Mouse (Mus musculus): ENCODE measurements at regions not wholly inside any gene's neighbourhood (a gene's known extent, or its start where the extent isn't known, plus 50 kb on each side); places are given as distances from the start of the nearest gene placed in this dataset.

DNA sequence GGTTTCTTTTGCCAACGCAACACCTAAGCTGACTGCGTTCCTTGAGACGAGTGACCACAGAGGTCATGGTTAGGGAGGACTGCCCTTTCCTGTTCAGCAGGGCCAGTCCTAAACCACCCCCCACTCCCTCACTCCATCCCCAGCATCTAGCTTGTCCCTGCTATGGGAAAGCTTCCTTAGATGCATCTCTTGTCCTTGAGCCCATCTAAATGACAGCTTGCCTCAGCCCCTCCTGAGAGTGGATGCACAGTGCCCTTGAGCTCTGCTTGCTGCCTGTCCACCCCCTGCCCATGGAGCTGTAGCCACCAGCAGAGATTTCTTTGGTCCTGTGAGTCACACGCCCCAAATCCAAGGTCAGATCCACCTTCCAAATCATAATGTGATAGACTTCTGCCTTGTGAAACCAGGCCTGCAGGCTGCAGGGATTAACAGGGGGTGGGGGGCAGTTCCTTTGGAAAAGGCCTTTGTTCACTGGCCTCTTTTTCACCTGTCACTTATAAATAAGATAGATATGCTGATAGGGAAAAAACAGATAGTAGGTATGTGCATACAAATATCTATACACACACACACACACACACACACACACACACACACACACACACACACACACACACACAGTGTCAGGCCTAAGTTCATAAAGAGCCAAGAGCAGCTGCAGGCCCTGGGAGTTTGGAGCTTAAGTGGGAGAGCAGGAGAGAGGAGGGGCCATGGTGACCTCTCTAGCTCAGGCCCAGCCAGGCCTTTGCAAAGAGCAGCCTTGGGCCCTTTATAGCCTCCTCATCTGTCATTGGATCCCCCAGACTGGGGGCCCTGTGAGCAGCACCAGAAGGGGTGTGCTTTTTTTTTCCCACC, 56.4 kb upstream of the Adra2c start:
- no peak for DNase-seq

DNA sequence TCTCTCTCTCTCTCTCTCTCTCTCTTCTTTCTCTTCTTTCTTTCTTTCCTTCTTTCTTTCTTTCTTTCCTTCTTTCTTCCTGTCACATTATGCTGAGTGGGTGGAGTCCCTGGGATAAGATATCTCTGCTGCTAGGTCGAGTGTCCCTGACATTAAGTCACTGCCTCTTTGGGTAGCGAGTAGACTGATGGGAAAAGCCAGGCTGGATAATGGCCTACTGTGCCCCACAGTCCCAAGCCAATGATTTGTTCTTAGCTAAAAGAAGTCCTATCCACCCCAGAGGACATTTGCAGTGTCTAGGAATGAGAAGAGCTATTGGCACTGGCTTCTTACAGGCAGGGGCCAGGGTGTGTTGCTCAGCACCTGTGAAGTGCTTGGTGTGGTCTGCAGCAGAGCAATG, 61.8 kb upstream of the Adra2c start:
- DNase-seq: no peak

DNA sequence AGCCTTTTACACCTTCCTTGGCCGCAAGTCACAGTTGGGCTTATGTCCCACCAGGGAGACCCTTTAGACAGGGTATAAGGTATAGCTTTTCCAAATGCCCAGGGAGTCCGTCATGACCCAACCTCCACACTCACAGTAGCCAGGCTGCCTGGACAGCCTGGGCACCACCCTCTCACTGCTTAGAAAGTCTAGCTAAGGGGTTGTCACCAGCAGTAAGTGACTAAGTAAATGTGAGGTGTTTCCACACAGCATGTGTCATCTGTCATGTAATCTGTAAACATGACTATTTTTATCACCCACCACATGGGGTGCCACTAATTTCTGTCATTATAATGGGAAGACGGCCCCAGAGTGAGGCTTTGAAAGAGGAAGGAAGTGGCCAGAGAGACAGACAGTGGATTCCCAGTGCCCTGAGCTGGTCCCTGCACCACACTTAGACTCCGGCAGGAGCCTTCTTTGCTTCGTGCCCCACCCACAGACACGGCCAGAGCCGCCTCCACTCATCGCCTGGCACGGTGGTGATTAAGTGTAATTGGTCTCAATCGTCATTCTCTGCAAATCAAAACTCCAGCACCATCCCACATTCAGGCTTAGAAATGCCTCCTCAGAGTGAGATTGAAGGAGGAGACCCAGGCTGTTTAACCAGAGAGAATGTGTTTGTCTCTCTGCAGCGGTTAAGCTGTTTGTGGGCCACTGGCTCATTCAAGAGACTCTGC, 62.5 kb upstream of the Adra2c start:
- DNase-seq: no peak

DNA sequence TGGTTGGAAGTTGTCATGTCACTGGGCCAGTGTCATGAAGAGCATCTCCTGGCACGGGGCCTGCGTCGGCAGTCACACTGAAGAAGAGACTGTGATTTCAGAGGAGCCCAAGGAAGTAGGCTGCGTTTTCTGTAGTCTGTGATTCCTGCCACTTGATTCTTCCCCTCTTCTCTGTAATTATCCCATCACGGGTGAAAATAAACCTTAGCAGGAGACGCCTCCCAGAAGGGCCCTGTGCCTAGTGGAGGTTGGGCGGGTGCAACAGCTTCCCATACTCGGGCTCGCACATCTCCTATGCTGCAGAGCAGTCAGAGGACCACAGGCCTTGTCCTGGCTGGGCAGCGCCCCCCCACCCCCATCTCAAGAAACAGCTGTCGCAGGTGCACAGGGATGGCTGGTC, 63.1 kb upstream of the Adra2c start:
- DNase-seq: no peak

DNA sequence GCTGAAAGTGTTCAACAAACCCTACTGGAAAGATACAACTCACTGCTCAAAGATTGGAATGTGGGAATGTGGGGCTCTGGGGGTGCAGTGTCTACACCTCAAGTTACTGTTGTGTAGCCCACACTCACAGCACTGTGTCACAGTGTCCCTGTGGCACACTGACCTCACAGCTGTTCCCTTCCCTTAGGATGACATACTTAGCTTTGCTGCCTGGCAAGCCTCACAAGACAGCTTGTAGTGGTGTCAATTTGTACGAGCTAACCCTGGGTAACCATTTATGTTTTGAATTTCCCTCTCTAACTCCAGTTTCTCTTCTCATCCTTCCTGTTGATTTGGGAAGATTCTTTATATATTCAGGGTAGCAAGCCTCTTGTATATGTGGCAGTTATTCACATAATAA, 68.8 kb upstream of the Adra2c start:
- no peak for DNase-seq

DNA sequence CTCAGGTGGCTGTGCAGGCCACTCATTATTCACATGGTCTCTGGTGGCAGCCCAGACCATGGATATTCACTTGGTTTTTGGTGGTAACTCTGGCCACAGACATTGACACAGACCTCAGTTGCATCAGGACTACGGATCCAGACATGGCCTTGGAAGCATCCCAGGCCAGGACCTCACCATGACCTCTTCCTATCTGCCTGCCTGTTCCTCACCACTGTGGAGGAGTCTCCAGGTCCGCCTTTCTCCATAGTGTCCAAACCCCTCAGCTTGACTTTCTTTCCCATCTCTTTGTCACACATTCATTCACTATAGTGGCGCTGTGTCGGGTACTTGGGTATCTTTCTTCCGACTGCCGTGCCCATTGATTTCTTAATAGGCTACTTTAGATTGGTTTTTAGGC, 74.1 kb upstream of the Adra2c start:
- DNase-seq: no peak

DNA sequence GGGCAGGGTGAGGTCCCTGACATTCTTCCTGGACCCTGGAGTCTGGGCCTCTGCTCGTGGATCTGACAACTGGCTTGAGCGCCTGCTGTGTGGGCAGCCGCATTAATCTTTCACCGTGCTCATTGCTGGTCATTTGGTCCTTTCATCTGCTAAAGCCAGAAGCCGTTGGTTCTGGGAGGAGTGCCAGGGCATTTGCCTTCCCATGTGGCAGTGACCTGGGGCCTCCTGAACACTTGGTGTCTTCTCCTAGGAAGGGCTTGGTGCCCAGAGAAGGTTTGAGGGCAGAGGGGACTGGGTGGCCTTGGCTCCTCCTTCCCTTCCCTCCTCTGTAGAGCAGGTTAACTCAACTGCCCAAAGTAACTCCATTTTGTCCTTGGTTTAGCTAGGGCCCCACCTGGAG, 79.7 kb upstream of the Adra2c start:
- DNase-seq: no peak

DNA sequence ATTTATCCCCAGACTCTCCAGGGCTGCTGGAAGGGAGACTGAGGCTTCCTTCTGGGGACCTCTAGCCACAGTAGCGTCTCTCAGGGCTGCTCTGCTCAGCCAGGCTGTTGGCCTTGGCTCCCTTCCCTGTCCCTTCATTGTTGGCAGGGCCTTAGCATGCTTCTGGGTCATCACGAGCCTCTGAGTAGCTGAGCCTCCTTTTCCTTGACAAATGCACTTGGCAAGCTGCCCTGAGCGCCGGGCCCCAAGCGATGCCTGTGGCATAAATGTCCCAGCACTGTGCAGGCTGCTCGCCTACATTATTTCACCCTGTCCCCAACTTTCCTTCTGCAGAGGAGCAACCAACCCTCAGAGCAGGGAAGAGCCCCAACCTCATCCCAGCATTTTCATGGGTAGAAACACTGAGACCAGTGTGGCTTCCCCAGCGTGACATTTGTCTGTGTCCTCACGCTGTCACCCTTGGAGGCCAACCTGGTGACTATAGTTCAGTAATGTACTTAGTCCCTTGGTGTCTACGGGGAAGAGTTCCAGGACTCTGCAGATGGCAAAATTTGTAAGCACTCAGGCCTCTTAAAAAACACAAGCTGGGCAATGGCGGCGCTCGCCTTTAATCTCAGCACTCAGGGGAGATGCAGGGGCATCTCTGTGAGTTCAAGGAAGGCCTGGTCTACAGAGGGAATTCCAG, 83.7 kb upstream of the Lrpap1 start:
- DNase-seq: peak; percentile 50 to 64

DNA sequence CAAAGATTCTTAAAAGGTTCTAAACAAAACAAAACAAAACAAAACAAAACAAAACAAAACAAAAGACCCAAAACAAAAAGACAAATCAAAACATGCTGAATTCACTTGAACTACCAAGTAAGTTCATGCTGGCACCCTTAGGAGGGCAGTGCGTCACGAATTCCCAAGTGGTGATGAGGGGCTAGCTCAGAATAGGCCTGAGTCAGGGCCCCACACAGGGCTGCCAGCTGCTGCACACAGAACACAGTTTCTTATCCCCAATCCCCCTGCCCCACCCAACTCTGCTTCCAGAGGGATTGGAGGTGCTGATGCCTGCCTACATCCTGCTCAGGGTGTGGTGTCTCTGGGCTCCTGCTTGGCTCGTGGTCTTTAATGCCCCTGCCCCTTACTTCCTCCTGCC, 80.3 kb upstream of the Lrpap1 start:
- DNase-seq: no peak

DNA sequence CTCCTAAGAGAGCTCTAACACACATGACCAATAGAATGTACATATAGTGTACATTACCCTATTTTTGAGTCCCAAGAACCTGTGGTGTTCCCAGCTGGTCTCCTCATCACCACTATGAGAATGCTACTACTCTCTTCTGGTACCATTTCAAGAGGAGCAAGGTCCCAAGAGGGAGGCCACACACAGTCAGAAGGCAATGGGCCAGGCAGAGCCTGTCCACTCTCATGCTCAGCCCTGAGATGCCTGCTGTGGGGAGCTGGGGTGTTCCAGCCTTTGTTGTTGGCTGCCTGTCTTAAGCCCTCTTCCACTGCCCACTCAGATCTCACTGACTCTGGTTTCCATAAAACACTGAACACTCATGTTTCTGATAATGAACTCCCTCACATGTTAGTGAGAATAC, 79.7 kb upstream of the Lrpap1 start:
- DNase-seq: no peak

DNA sequence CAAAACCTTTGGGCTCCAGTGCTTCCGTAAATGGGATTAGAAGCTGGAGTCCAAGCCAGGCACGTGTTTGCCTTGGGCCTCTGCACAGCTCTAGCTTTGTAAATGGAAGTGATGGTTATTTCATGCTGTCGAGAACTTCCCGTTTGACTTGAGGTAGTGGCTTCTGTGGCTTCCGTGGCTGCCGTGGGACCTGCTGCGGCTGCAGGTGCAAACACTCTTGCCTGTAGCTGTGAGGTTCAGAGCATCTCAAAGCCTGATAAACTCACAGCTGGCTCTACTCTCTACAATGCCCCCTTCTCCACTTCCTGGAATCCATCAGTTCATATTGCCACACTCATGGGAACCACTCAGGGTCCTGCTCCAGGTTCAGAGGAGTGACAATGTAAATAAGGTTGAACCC, 77.9 kb upstream of the Lrpap1 start:
- no peak for DNase-seq

DNA sequence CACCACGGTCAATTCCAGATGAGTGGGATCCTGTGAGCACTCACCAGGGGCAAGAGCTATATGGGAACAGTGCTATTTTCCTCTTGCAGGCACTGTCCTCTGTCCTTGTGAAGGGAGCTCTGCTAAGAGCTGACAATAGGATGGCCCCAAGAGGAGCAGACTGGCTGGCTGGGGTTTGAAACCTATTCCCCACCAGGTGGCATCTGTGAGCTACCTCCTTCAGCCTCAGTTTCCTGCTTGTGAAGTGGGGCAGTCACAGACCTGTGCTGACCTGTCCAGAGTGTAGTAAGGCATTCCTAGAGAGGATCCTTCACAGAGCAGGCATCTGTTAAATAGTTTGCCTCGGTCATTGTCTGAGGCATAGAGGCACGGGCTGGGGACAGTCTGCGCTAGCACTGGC, 71.8 kb upstream of the Lrpap1 start:
- no peak for DNase-seq

DNA sequence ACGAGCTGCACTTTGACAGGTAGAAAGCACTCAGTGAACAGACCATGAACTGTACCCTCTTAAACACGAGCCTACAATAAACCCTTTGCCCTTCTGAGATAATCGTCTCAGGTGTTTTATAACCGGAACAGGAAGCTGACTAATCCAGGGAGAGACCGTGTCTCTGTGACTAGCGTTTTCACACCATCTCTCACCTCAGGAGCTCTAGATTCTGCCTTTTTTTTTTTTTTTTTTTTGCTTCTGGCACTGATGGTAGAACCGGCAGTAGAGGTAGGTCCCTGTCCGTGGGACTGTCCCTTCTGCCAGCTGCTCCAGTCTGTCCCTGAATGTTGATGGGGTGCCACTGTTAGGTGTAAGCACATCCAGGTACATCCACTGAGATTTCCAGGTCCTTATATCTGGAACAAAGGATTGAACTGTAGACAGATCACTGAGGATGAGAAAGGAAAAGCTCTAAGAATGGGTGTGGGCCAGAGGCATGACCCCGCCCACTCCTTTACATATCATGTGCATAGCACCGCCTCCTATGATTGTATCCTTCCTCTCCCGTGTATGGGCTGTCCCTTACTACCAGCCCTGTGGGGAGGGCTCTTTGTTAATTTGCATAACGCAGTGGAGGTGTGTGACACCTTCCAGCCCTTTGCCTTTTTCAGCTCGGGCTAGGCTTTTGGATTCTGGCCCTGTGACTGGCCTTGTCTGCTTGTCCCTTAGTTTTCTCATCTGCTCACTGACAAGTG, 70.7 kb upstream of the Lrpap1 start:
- no peak for DNase-seq

DNA sequence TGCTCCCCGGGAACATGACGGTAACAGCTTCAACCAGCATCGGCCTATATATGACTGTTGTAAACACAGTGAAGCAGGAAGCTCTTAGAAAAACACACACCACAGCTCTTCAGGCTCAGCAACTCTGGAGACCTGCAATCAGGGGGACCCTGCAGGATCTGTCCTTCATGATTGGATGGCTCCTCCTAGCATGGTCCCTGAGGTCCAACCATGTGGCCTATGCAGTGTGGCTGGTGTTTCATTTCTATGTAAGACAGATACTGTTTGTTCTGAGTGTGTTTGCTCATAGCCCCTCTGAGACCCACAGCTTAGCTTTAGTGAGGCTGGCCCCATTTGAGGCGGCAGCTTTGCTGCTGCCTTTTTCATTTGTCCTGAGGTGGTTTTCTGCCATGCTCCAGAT, 68.8 kb upstream of the Lrpap1 start:
- no peak for DNase-seq

DNA sequence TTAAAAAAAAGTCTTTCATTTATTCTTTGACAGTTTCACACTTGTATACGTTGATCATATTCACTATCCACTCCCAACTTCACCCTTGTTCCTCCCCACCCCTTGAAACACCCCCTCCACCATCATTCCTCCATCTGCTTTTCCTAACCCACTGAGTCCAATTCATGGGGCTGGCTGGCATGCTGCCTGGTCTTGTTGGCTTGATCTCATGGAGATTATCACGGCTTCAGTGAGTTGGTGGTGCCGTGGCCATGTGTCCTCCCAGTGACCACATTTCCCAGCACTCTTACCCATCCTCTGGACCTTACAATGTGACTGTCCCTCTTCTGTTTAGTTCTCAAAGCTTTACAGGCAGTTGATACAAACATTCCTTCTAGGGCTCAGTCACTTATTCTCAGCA, 65.8 kb upstream of the Lrpap1 start:
- DNase-seq: no peak

DNA sequence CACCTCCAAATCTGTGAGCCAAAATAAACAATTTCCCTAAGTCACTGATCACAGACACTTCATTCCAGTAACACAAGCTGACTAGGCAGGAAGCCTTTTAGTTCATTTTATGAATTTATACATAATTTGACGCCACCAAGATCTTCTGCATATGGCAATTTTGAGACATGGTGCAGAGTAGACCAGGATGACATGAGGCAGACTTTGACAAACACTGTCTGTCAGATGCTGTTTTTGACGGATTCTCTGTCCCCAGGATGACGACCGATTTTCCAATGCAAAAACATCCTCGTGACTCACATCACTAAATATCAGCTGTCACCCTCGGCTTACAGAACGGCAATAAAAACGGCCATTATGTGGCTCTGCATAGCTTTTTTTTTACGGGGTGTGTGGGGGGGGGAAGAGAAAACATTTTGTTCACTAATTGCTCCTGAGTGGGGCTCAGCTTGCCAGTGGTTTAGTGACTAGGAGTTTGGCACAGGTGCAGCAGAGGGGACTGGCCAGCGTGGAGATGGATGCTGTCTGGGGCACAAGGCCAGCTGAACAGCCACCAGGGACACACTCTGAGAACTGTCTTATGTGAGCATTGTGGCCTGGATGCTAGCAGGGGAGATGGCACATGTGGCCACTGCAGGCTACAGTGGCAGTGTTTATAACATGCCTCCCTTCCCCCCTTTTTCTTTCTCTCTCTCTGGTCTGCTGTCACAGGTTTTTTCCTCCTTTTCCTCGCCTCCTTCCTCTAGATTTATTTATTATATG, 65.0 kb upstream of the Lrpap1 start:
- DNase-seq: no peak

DNA sequence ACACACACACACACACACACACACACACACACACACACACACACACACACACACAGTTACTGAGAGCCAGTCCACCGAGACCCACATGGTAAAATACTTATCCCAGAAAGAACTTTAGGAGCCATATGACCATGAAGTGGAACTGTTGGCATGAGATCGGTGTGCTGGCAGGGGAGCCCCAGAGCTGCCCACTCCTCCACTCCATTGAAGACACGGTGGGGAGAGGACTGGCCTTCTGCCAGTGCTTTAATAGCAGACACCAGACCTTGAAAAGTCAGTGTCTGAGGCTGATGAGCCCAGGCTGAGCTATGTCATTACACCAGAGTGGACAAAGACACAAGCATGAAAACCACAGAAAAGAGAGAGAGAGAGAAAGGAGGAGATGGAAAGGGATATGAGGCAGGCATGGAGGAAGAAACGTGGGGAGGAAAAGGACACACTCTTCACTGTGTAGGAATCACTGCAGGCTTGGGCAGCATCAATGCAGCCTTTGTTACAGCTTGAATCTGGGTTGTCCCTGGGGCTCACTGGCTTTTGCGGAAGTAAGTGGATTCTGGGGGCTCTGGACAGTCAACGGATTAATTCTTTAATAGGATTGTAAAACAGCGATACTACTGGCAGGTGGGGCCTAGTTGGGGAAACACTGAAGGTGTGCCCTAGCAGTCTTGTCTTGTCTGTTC, 64.2 kb upstream of the Lrpap1 start:
- DNase-seq: no peak

DNA sequence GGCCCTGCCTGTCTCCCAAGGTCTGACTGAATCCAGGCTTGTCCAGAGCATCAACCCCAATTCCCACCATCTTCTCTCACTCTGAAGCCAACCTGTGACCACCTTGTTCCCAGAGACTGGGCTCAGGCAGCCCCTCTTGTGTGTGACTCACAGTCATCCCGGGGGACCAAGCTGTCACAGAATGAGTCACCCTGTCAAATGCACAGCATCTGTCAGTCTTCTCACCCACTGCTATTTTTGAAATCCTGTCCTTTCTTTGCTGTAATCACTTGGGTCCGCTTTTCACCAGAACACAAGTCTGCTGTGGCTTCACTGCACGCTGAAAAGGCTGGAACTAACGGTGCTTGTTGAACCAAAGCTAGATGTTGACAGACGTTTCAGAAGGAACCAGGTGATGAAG, 63.3 kb upstream of the Lrpap1 start:
- DNase-seq: no peak

DNA sequence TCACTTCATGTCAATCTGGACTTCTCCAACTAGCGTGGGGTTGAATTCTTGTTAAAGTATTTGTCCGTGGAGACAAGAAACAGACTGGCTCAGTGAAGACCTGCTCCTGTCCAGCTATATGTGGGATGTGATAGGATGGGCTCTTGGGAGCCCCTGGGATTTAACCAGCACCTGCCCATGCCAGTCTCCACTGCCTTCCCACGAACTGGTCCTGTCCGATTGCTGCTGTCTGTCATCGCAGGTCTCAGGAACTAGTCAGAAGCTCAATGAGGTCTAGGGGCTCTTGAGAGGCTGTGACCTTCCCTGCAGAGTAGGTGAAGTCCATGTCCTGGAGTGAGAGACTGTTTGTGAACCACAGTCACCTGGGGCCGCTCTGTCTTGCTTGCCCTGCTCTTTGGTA, 62.8 kb upstream of the Lrpap1 start:
- DNase-seq: no peak

DNA sequence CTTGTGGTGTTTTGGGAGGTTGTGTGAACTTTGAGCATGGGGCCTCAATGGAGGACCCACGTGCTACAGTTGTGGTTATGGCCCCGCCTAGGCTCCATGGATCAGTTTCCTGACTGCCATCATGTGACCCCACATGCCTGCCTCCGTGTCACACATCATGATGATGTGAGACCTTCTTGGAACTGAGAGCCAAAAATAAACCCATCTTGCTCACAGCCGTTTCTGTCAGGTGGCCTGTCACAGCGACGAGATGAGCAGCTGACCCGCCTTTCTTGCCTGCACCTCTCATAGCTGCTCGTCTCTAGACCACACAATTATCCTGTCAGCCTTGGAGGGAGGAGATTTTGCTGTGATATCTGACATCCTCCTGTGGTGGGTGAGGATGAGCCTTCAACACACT, 60.4 kb upstream of the Lrpap1 start:
- DNase-seq: no peak

DNA sequence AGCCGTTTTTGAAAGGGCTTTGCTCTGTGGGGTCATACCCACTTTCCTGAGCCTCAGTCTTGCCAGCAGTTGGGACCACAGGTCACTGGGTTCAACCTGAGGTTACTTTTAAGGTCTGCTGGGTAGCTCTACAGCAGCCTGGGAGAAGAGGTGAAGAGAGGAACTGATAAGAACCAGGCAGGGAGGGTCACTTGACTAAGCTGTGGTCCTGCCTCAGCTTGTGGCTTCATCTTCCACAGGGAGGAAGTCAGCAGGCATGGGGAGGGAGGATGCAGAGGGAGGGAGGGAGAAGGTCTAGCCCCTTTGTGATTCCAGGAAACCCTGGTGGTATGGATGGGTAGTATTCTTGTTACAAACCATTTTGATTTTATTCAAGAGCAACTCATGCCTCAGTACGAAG, 59.9 kb upstream of the Lrpap1 start:
- no peak for DNase-seq

DNA sequence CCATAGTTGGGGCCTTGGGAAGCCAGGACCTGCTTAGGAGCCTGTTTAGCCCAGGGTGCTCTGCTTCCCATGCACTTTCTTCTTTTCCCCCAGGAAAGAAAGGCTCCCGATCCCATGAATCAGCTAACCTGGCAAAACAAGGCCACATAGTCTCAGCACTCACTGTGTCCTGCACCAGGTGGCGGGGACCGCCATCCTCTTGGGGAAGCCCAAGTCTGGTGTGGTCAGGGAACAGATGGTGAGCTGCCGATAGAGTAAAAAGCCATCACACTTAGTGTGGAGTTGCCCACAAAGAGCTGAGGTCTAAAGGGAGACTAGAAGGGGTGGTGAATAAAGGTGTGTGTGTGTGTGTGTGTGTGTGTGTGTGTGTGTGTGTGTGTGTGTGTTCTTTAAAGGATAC, 57.0 kb upstream of the Lrpap1 start:
- DNase-seq: no peak
